Mouse (Mus musculus): ENCODE measurements at regions not wholly inside any gene's neighbourhood (a gene's known extent, or its start where the extent isn't known, plus 50 kb on each side); places are given as distances from the start of the nearest gene placed in this dataset.

DNA sequence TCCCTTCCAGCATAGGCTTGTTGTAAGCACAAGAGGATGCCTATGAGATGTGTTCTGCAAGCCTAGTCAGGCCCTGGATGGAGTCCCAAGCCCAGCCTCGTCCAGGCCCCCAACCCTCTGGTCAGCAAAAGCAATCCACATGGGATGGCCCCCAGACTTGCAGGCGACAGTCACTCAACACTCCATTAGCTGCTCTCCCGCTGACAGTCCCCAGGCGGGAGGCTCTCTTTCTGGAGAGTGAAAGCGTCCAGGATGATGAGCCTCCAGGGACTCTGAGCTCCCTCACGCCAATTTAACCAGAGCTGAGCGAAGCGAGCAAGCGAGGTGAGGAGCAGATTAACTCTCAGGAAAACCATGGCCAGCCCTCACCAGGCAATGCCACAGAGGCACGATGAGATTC is 132.7 kb upstream of the 1600014C23Rik start:
- no peak overlapping the region for H3K9ac ChIP-seq (ENCODE audit: control insufficient read depth, low read depth, low read length, poor library complexity, severe bottlenecking)
- no peaks in the 10 kb centered on the region for H3K9me3 ChIP-seq (replicated peaks; ENCODE audit: insufficient read depth, low read length)
- H3K4me1 ChIP-seq (ENCODE audit: control insufficient read depth in 1 of 2, insufficient read depth in 2 of 2, low read length in 2 of 2) = peaks cover 0 to 3% of the 10 kb centered on the region in 2 experiments; a peak in 3 of 4 replicates
- H3K27ac ChIP-seq (ENCODE audit: control insufficient read depth, low read depth, low read length) = no peak overlapping the region
- no peaks in the 10 kb centered on the region for H3K79me2 ChIP-seq (ENCODE audit: control insufficient read depth, insufficient read depth, low read length, poor library complexity)
- no peak overlapping the region for H3K4me3 ChIP-seq (ENCODE audit: control insufficient read depth in 1 of 2, insufficient read depth in 1 of 2, low read depth in 2 of 2, low read length in 2 of 2)
- TF ChIP-seq SIN3A (IDR thresholded peaks at IDR 0.05; ENCODE audit: low read length) (no peak), ELF1 (IDR thresholded peaks at IDR 0.05; ENCODE audit: low read depth, low read length) (no peak), BHLHE40 (IDR thresholded peaks at IDR 0.05; ENCODE audit: borderline replicate concordance, low read depth, low read length) (no peak), NELFE (IDR thresholded peaks at IDR 0.05; ENCODE audit: low read depth, low read length) (no peak), ZKSCAN1 (IDR thresholded peaks at IDR 0.05; ENCODE audit: low read depth, low read length) (no peak), EP300 (IDR thresholded peaks at IDR 0.05; ENCODE audit: low read depth in 1 of 2, low read length in 2 of 2) (no peak), TAL1 (IDR thresholded peaks at IDR 0.05; ENCODE audit: low read length) (no peak)
- peaks cover 0 to 3% of the 10 kb centered on the region in 2 experiments; a peak in 1 of 4 replicates for H3K36me3 ChIP-seq (ENCODE audit: control insufficient read depth in 1 of 2, insufficient read depth in 2 of 2, low read length in 2 of 2)
- DNase-seq (ENCODE audit: low read depth, low spot score) = no peak
- H3K27me3 ChIP-seq (ENCODE audit: control insufficient read depth in 1 of 2, insufficient read depth in 2 of 2, low read length in 2 of 2) = peaks cover 0 to 3% of the 10 kb centered on the region in 2 experiments; a peak in 1 of 4 replicates

DNA sequence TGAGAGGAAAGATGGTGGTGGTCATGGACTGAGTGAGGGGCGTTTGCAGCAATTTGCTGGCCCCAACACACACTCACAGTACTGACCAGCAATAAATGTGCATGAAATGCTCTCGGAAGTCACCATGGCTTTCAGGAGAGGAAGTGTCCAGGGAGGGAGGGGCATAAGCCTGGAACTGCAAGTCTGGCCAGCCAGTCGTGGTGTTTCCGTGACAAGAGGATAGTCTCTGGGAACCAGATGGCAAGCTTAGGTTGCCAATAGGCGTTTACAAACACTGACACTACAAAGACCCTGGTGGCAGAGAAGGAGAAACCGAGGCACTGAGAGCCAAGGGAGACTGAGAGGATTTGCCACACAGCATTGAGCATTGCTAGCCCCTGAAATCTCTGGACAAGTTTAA is 132.3 kb upstream of the 1600014C23Rik start:
- H3K79me2 ChIP-seq (ENCODE audit: control insufficient read depth, insufficient read depth, low read length, poor library complexity) = no peaks in the 10 kb centered on the region
- no peak overlapping the region for H3K9ac ChIP-seq (ENCODE audit: control insufficient read depth, low read depth, low read length, poor library complexity, severe bottlenecking)
- no peaks in the 10 kb centered on the region; a peak in 1 of 4 replicates for H3K4me1 ChIP-seq (ENCODE audit: control insufficient read depth in 1 of 2, insufficient read depth in 2 of 2, low read length in 2 of 2)
- H3K4me3 ChIP-seq (ENCODE audit: control insufficient read depth in 1 of 2, insufficient read depth in 1 of 2, low read depth in 2 of 2, low read length in 2 of 2) = no peak overlapping the region
- no peak overlapping the region for H3K27ac ChIP-seq (ENCODE audit: control insufficient read depth, low read depth, low read length)
- no peak for TF ChIP-seq ZMIZ1 (IDR thresholded peaks at IDR 0.05; ENCODE audit: low read depth, low read length)
- no peak for TF ChIP-seq ZKSCAN1 (IDR thresholded peaks at IDR 0.05; ENCODE audit: low read depth, low read length)
- no peak for TF ChIP-seq GATA1 (IDR thresholded peaks at IDR 0.05; ENCODE audit: low read depth, low read length)
- TF ChIP-seq RCOR1 (IDR thresholded peaks at IDR 0.05; ENCODE audit: low read depth, low read length) = no peak
- no peak for TF ChIP-seq SMC3 (IDR thresholded peaks at IDR 0.05; ENCODE audit: low read depth, low read length)
- no peak for TF ChIP-seq RAD21 (IDR thresholded peaks at IDR 0.05; ENCODE audit: low read depth, low read length)
- no peak for TF ChIP-seq NRF1 (IDR thresholded peaks at IDR 0.05; ENCODE audit: insufficient read depth, low read depth, low read length, poor library complexity, severe bottlenecking)
- TF ChIP-seq ZC3H11A (IDR thresholded peaks at IDR 0.05; ENCODE audit: low read depth, low read length) = no peak
- TF ChIP-seq EP300 (IDR thresholded peaks at IDR 0.05; ENCODE audit: low read depth in 1 of 2, low read length in 2 of 2) = no peak
- TF ChIP-seq TCF12 (IDR thresholded peaks at IDR 0.05; ENCODE audit: low read depth, low read length) = no peak
- no peak for TF ChIP-seq MYC (IDR thresholded peaks at IDR 0.05; ENCODE audit: low read depth, low read length)
- no peak for TF ChIP-seq POLR2AphosphoS2 (IDR thresholded peaks at IDR 0.05; ENCODE audit: low read length)
- TF ChIP-seq ELF1 (IDR thresholded peaks at IDR 0.05; ENCODE audit: low read depth, low read length) = no peak
- TF ChIP-seq MEF2A (IDR thresholded peaks at IDR 0.05; ENCODE audit: extremely low read depth, insufficient replicate concordance, low read depth, low read length, poor library complexity, severe bottlenecking) = no peak
- TF ChIP-seq MXI1 (IDR thresholded peaks at IDR 0.05; ENCODE audit: low read depth, low read length) = no peak
- TF ChIP-seq MAX (IDR thresholded peaks at IDR 0.05; ENCODE audit: low read length) = no peak
- no peak for TF ChIP-seq NELFE (IDR thresholded peaks at IDR 0.05; ENCODE audit: low read depth, low read length)
- TF ChIP-seq TAL1 (IDR thresholded peaks at IDR 0.05; ENCODE audit: low read length) = no peak
- no peak for TF ChIP-seq E2F4 (IDR thresholded peaks at IDR 0.05; ENCODE audit: borderline replicate concordance, low read depth, low read length)
- no peaks in the 10 kb centered on the region for H3K9me3 ChIP-seq (replicated peaks; ENCODE audit: insufficient read depth, low read length)
- H3K27me3 ChIP-seq (ENCODE audit: control insufficient read depth in 1 of 2, insufficient read depth in 2 of 2, low read length in 2 of 2) = peaks cover 0 to 3% of the 10 kb centered on the region in 2 experiments; a peak in 2 of 4 replicates
- no peaks in the 10 kb centered on the region for H3K36me3 ChIP-seq (ENCODE audit: control insufficient read depth in 1 of 2, insufficient read depth in 2 of 2, low read length in 2 of 2)
- DNase-seq (ENCODE audit: low read depth, low spot score) = no peak
